Mouse (Mus musculus) MEL (cell line): ENCODE data around the gene Doc2g. TPM values are rescaled to one million over a fixed set of nuclear protein-coding genes. Genes with fewer than 3 reads are reported as not detected.
A peak's percentile ranks its signal among the peaks of the same experiment; 100 is the strongest.

Source experiments
- DNase-seq: peaks from one replicate; pipeline ENCODE4 v3.0.0; 2011; ENCODE audit warnings: low read depth, low spot score
- H3K27ac ChIP-seq: 2 replicates; pipeline ENCODE4 v1.5.1; 2012; ENCODE audit warnings: low read depth, mild to moderate bottlenecking, control low read depth, low read length, moderate library complexity; ENCODE audit not compliant: control insufficient read depth
- H3K27me3 ChIP-seq, 2 experiments: fragments of 150-350 bp in 1 of 2; sonication (generic) in 1 of 2; 2 replicates each; pipeline ENCODE4 v1.6.1; 2012; ENCODE audit warnings: low read length in 2 of 2, mild to moderate bottlenecking in 2 of 2, improper control_type of control experiment in 1 of 2, moderate library complexity in 1 of 2; ENCODE audit not compliant: insufficient read depth in 2 of 2, control insufficient read depth in 1 of 2
- H3K36me3 ChIP-seq, 2 experiments: 2 replicates each; pipeline ENCODE4 v1.6.1; 2012 to 2014; ENCODE audit warnings: low read length in 2 of 2, improper control_type of control experiment in 1 of 2, inconsistent platforms in 1 of 2, mild to moderate bottlenecking in 1 of 2; ENCODE audit not compliant: insufficient read depth in 2 of 2, control insufficient read depth in 1 of 2
- H3K4me1 ChIP-seq, 2 experiments: fragments of 150-350 bp in 1 of 2; sonication (generic) in 1 of 2; 2 replicates each; pipeline ENCODE4 v1.6.1; 2012; ENCODE audit warnings: low read length in 2 of 2, improper control_type of control experiment in 1 of 2, mild to moderate bottlenecking in 1 of 2; ENCODE audit not compliant: insufficient read depth in 2 of 2, control insufficient read depth in 1 of 2
- H3K4me3 ChIP-seq, 2 experiments: fragments of 150-350 bp in 1 of 2; sonication (generic) in 1 of 2; 2 replicates each; pipeline ENCODE4 v1.5.1; 2012; ENCODE audit warnings: low read depth in 2 of 2, low read length in 2 of 2, mild to moderate bottlenecking in 2 of 2, moderate library complexity in 2 of 2, control low read depth in 1 of 2, improper control_type of control experiment in 1 of 2; ENCODE audit not compliant: control insufficient read depth in 1 of 2, insufficient read depth in 1 of 2
- H3K79me2 ChIP-seq: 2 replicates; pipeline ENCODE4 v1.6.1; 2012; ENCODE audit warnings: mild to moderate bottlenecking, low read length, moderate library complexity; ENCODE audit not compliant: control insufficient read depth, poor library complexity, insufficient read depth
- H3K9ac ChIP-seq: 2 replicates; pipeline ENCODE4 v1.6.1; 2012; ENCODE audit warnings: low read depth, mild to moderate bottlenecking, control low read depth, low read length, moderate library complexity; ENCODE audit not compliant: control insufficient read depth, poor library complexity, severe bottlenecking
- H3K9me3 ChIP-seq: fragments of 150-350 bp; sonication (generic); replicated peaks from 2 replicates; pipeline ENCODE4 v1.6.1; 2012; ENCODE audit warnings: mild to moderate bottlenecking, low read length, improper control_type of control experiment, moderate library complexity; ENCODE audit not compliant: insufficient read depth
- CHD2 ChIP-seq: IDR thresholded peaks from 2 replicates; pipeline ENCODE4 v1.6.1; 2011; ENCODE audit warnings: low read length, improper control_type of control experiment
- CTCF ChIP-seq, 3 experiments: IDR thresholded peaks in 2 of 3; conservative IDR thresholded peaks in 1 of 3; 2 replicates each; pipeline ENCODE4 v1.5.1; 2011 to 2012; ENCODE audit warnings: low read length in 3 of 3, low read depth in 2 of 3, mild to moderate bottlenecking in 2 of 3, improper control_type of control experiment in 1 of 3, inconsistent platforms in 1 of 3, mixed read lengths in 1 of 3, moderate library complexity in 1 of 3; ENCODE audit not compliant: control insufficient read depth in 1 of 3, insufficient read depth in 1 of 3, poor library complexity in 1 of 3, severe bottlenecking in 1 of 3
- EP300 ChIP-seq, 2 experiments: IDR thresholded peaks; 2 replicates each; pipeline ENCODE4 v1.6.1; 2011; ENCODE audit warnings: improper control_type of control experiment in 2 of 2, low read length in 2 of 2, low read depth in 1 of 2, mild to moderate bottlenecking in 1 of 2
- ETS1 ChIP-seq: IDR thresholded peaks from 2 replicates; pipeline ENCODE4 v1.6.1; 2012; ENCODE audit warnings: low read depth, mild to moderate bottlenecking, inconsistent platforms, low read length, improper control_type of control experiment, moderate library complexity
- GATA1 ChIP-seq: IDR thresholded peaks from 2 replicates; pipeline ENCODE4 v1.6.1; 2011; ENCODE audit warnings: low read depth, low read length, improper control_type of control experiment
- HCFC1 ChIP-seq: IDR thresholded peaks from 2 replicates; pipeline ENCODE4 v1.6.1; 2012; ENCODE audit warnings: low read depth, mild to moderate bottlenecking, inconsistent platforms, low read length, improper control_type of control experiment, moderate library complexity
- JUND ChIP-seq: IDR thresholded peaks from 2 replicates; pipeline ENCODE4 v1.6.1; 2011; ENCODE audit warnings: low read depth, mild to moderate bottlenecking, improper control_type of control experiment, low read length
- KAT2A ChIP-seq: conservative IDR thresholded peaks from 2 replicates; pipeline ENCODE4 v1.6.1; 2012; ENCODE audit warnings: low read depth, low read length, improper control_type of control experiment, inconsistent platforms
- MAZ ChIP-seq: IDR thresholded peaks from 2 replicates; pipeline ENCODE4 v1.6.1; 2012; ENCODE audit warnings: low read depth, mild to moderate bottlenecking, inconsistent platforms, low read length, improper control_type of control experiment
- MXI1 ChIP-seq: IDR thresholded peaks from 2 replicates; pipeline ENCODE4 v1.6.1; 2011; ENCODE audit warnings: mild to moderate bottlenecking, low read depth, low read length, improper control_type of control experiment
- MYB ChIP-seq: IDR thresholded peaks from 2 replicates; pipeline ENCODE4 v1.6.1; 2011; ENCODE audit warnings: mild to moderate bottlenecking, low read depth, low read length, improper control_type of control experiment
- NELFE ChIP-seq: IDR thresholded peaks from 2 replicates; pipeline ENCODE4 v1.6.1; 2011; ENCODE audit warnings: low read depth, low read length, improper control_type of control experiment
- NRF1 ChIP-seq: IDR thresholded peaks from 2 replicates; pipeline ENCODE4 v1.6.1; 2014; ENCODE audit warnings: low read depth, mild to moderate bottlenecking, inconsistent platforms, low read length, improper control_type of control experiment, moderate library complexity; ENCODE audit not compliant: poor library complexity, insufficient read depth, severe bottlenecking
- POLR2A ChIP-seq, 2 experiments: IDR thresholded peaks; 2 replicates each; pipeline ENCODE4 v1.6.1; 2011 to 2012; ENCODE audit warnings: low read length in 2 of 2, mild to moderate bottlenecking in 2 of 2, control low read depth in 1 of 2, improper control_type of control experiment in 1 of 2, low read depth in 1 of 2, moderate library complexity in 1 of 2; ENCODE audit not compliant: control insufficient read depth in 1 of 2, insufficient read depth in 1 of 2, poor library complexity in 1 of 2
- POLR2AphosphoS2 ChIP-seq: IDR thresholded peaks from 2 replicates; pipeline ENCODE4 v1.6.1; 2011; ENCODE audit warnings: low read length, improper control_type of control experiment
- RAD21 ChIP-seq: IDR thresholded peaks from 2 replicates; pipeline ENCODE4 v1.6.1; 2011; ENCODE audit warnings: mild to moderate bottlenecking, low read depth, low read length, improper control_type of control experiment
- SIN3A ChIP-seq: IDR thresholded peaks from 2 replicates; pipeline ENCODE4 v1.6.1; 2012; ENCODE audit warnings: low read length, improper control_type of control experiment, inconsistent platforms
- SMC3 ChIP-seq: IDR thresholded peaks from 2 replicates; pipeline ENCODE4 v1.6.1; 2011; ENCODE audit warnings: low read depth, low read length, improper control_type of control experiment
- TAL1 ChIP-seq: IDR thresholded peaks from 2 replicates; pipeline ENCODE4 v1.6.1; 2012; ENCODE audit warnings: mild to moderate bottlenecking, inconsistent platforms, low read length, moderate library complexity, mixed read lengths
- UBTF ChIP-seq: IDR thresholded peaks from 2 replicates; pipeline ENCODE4 v1.6.1; 2012; ENCODE audit warnings: low read depth, mild to moderate bottlenecking, inconsistent platforms, low read length, improper control_type of control experiment, moderate library complexity, borderline replicate concordance; ENCODE audit not compliant: insufficient read depth
- USF1 ChIP-seq: IDR thresholded peaks from 2 replicates; pipeline ENCODE4 v1.6.1; 2014; ENCODE audit warnings: low read depth, mild to moderate bottlenecking, inconsistent platforms, low read length, improper control_type of control experiment, moderate library complexity
- USF2 ChIP-seq, 2 experiments: IDR thresholded peaks; 2 replicates each; pipeline ENCODE4 v1.6.1; 2011 to 2012; ENCODE audit warnings: improper control_type of control experiment in 2 of 2, low read length in 2 of 2, borderline replicate concordance in 1 of 2, inconsistent platforms in 1 of 2, low read depth in 1 of 2, mild to moderate bottlenecking in 1 of 2; ENCODE audit not compliant: insufficient read depth in 1 of 2
- ZC3H11A ChIP-seq: IDR thresholded peaks from 2 replicates; pipeline ENCODE4 v1.6.1; 2012; ENCODE audit warnings: low read depth, mild to moderate bottlenecking, inconsistent platforms, low read length, improper control_type of control experiment
- polyA plus RNA-seq, 2 experiments: library from polyadenylated mRNA; stranded (reverse) in 1 of 2; unstranded in 1 of 2; fragments of >175 nt in 1 of 2; fragments of >200 nt in 1 of 2; gene quantifications; 2 replicates each; pipeline versions ENCODE4 v1.2.1 to v1.2.4; 2012; ENCODE audit warnings: low replicate concordance in 2 of 2, low read depth in 1 of 2; ENCODE audit not compliant: insufficient read length in 2 of 2, insufficient read depth in 1 of 2, missing spikeins in 1 of 2
- total RNA-seq: library from RNA; depleted of rRNA; stranded (reverse); fragments of 300-350 nt; gene quantifications from 2 replicates; pipeline ENCODE4 v1.2.3, GENCODE M21; 2012

Doc2g gene
- total and polyA plus RNA-seq, 3 experiments = 9.9 to 16.0 TPM; not detected in 1

DNA sequence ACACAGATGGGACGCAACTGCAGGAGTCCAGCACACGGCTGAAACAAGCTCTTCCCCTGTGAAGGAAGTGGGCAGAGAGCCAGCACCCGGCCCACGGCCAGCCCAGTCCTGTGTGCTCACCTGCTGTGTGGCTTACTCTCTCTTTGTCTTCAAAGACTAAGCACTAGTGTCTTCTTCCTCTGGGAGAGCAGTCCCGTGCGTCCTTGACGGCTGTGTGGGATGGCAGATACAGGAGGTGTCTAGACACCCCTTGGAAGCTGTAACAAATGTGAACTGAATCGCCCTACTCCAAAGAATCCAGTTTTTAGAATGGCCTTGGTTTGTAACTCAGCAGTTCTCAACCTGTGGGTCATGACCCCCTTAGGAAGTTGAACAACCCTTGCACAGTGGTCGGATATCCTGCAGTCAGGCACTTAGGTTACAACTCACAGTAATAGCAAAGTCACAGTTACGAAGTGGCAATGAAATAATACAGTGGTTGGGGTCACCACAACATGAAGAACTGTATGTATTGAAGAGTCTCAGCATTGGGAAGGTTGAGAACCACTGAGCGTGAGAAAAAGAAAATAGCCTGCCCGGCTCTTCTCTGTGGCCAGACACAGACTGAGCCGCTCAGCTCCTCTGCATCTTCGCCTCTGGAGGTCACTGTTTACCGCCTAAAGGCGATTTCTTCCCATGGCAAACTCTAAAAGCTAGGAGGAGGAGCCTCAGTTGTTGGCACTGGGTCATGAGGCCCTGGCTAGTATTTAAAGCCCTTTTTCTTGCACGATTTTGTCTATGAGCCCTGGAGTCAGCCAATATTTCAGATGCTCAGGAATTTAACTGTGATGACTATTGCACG lies 15.8 kb downstream of the Doc2g start (continued):
- TF ChIP-seq POLR2AphosphoS2 (no peak), MYB (no peak), MAZ (no peak), HCFC1 (peak; percentile 41; the same call in 1 of the 2 replicates), NELFE (no peak)

DNA sequence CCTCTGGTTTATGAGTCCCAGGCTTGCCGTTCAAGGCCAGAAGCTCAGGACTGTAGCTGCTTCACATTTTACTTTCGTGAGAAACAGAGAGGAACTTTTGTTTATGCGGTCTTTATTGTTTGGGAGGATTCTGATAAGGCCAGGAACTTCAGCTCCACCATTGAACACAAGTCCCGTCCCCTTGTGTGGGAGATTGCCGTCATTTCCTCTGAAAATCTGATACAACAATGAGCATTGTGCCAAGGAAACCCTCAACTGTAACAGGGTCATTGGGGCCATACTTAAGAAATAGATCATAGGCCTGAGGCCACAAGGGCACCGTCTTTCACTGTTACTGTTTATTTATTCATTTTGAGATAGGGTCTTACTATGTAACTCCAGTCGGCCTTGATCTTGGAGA lies 20.1 kb downstream of the Doc2g start:
- no peak for DNase-seq
- H3K79me2 ChIP-seq = no peaks in the 10 kb centered on the region
- H3K9ac ChIP-seq = no peak overlapping the region
- no peak overlapping the region for H3K4me3 ChIP-seq
- TF ChIP-seq KAT2A (no peak), MAZ (no peak), CHD2 (no peak), RAD21 (no peak), POLR2A (IDR thresholded peaks at IDR 0.05; ENCODE audit: control insufficient read depth in 1 of 2, insufficient read depth in 1 of 2, low read depth in 1 of 2, low read length in 2 of 2, poor library complexity in 1 of 2) (no peak), MXI1 (no peak), USF2 (IDR thresholded peaks at IDR 0.05; ENCODE audit: borderline replicate concordance in 1 of 2, insufficient read depth in 1 of 2, low read depth in 1 of 2, low read length in 2 of 2) (no peak), ZC3H11A (no peak)
- H3K4me1 ChIP-seq = peaks cover 0 to 3% of the 10 kb centered on the region in 2 experiments; a peak in 2 of 4 replicates
- H3K27ac ChIP-seq = no peak overlapping the region
- H3K9me3 ChIP-seq = no peaks in the 10 kb centered on the region
- H3K36me3 ChIP-seq = no peaks in the 10 kb centered on the region
- H3K27me3 ChIP-seq = no peaks in the 10 kb centered on the region

DNA sequence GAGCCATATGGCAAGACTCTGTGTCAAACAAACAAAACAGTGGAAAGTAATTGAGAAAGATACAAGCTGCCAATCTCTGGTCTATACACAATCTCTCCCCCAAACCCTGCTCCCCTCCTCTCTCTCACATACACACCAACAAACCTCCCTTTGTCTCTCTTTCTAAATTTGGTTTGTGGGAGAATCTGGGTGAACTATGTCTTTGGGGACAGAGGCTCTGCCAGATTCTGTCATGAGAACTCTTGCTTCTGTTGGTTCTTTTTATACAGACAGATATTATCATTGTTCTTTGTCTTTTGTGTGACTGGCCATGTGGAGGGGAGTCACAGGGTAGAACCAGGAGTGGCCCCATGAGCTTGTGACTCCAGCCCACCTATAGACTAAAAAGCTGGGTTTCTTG lies 24.5 kb downstream of the Doc2g start:
- H3K27ac ChIP-seq = no peak overlapping the region
- no peaks in the 10 kb centered on the region for H3K4me1 ChIP-seq
- no peaks in the 10 kb centered on the region for H3K27me3 ChIP-seq
- no peaks in the 10 kb centered on the region for H3K9me3 ChIP-seq
- H3K9ac ChIP-seq = no peak overlapping the region
- H3K4me3 ChIP-seq = no peak overlapping the region
- no peak for TF ChIP-seq GATA1
- no peak for TF ChIP-seq TAL1
- no peak for TF ChIP-seq KAT2A
- no peak for TF ChIP-seq CTCF (IDR thresholded peaks at IDR 0.05 in 2 of 3, conservative IDR thresholded peaks at IDR 0.05 in 1 of 3; ENCODE audit: control insufficient read depth in 1 of 3, insufficient read depth in 1 of 3, low read depth in 2 of 3, low read length in 3 of 3, poor library complexity in 1 of 3, severe bottlenecking in 1 of 3)
- TF ChIP-seq NRF1 = no peak
- TF ChIP-seq JUND = no peak
- TF ChIP-seq EP300 (IDR thresholded peaks at IDR 0.05; ENCODE audit: low read depth in 1 of 2, low read length in 2 of 2) = no peak
- TF ChIP-seq HCFC1 = no peak
- TF ChIP-seq MAZ = no peak
- no peak for TF ChIP-seq USF1
- TF ChIP-seq UBTF = no peak
- TF ChIP-seq SMC3 = no peak
- no peak for TF ChIP-seq MYB
- TF ChIP-seq SIN3A = no peak
- TF ChIP-seq ETS1 = no peak
- TF ChIP-seq, all 39 proteins: peak for 0
- Histone ChIP-seq H3K36me3 (no peaks in the 10 kb centered on the region), H3K79me2 (no peaks in the 10 kb centered on the region)
- no peak for DNase-seq
